Mouse (Mus musculus): ENCODE measurements around the gene Zfp735. TPM values are rescaled to one million over a fixed set of nuclear protein-coding genes. Genes with fewer than 3 reads are reported as not detected.

Zfp735 gene
- not detected for polyA plus RNA-seq (2014; fragmentation: Illumina TruSeq; extraction: RNeasy Lipid Tissue Mini Kit (QIAGEN cat#74804); ENCODE audit: low read depth, low replicate concordance)

DNA sequence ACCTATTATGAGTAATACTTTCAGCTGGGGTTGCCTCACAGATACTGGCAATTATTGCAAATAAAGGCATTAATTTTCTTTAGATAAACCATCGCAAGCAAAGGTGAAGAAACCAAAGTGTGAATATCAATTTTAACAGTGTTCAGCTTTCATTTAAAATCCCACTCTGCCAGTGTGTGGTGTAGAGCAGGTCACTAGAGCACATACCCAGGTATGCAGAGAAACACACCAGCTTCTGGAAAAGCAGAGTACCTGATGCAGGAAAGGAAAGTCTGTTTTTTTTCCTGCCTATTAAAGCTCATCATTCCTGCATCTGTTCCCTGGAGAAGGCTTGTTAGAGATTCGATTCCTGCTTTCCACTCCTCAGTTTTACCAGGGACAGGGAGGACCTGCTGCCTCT lies at the start of gene Zfp735:
Gene Zfp735, plus strand, starts transcription at position 301 of the 400 bp plus-strand sequence.

Other genes with a start within 250 kb of the Zfp735 start
- gene Olfr380, start 231.3 kb upstream of the Zfp735 start, polyA plus RNA-seq (2014; fragmentation: Illumina TruSeq; extraction: RNeasy Lipid Tissue Mini Kit (QIAGEN cat#74804); ENCODE audit: low read depth, low replicate concordance) = not detected
- not detected for gene Olfr381, start 197.2 kb upstream of the Zfp735 start, polyA plus RNA-seq (2014; fragmentation: Illumina TruSeq; extraction: RNeasy Lipid Tissue Mini Kit (QIAGEN cat#74804); ENCODE audit: low read depth, low replicate concordance)
- not detected for gene Olfr382, start 171.6 kb upstream of the Zfp735 start, polyA plus RNA-seq (2014; fragmentation: Illumina TruSeq; extraction: RNeasy Lipid Tissue Mini Kit (QIAGEN cat#74804); ENCODE audit: low read depth, low replicate concordance)
- gene Olfr385, start 95.8 kb upstream of the Zfp735 start, polyA plus RNA-seq (2014; fragmentation: Illumina TruSeq; extraction: RNeasy Lipid Tissue Mini Kit (QIAGEN cat#74804); ENCODE audit: low read depth, low replicate concordance) = not detected
- not detected for gene Olfr384, start 90.2 kb upstream of the Zfp735 start, polyA plus RNA-seq (2014; fragmentation: Illumina TruSeq; extraction: RNeasy Lipid Tissue Mini Kit (QIAGEN cat#74804); ENCODE audit: low read depth, low replicate concordance)
- not detected for gene Olfr389, start 91.9 kb downstream of the Zfp735 start, polyA plus RNA-seq (2014; fragmentation: Illumina TruSeq; extraction: RNeasy Lipid Tissue Mini Kit (QIAGEN cat#74804); ENCODE audit: low read depth, low replicate concordance)
- not detected for gene Olfr390, start 94.2 kb downstream of the Zfp735 start, polyA plus RNA-seq (2014; fragmentation: Illumina TruSeq; extraction: RNeasy Lipid Tissue Mini Kit (QIAGEN cat#74804); ENCODE audit: low read depth, low replicate concordance)
- gene Olfr391-ps, start 114.3 kb downstream of the Zfp735 start, polyA plus RNA-seq (2014; fragmentation: Illumina TruSeq; extraction: RNeasy Lipid Tissue Mini Kit (QIAGEN cat#74804); ENCODE audit: low read depth, low replicate concordance) = not detected
- gene Olfr392, start 128.3 kb downstream of the Zfp735 start, polyA plus RNA-seq (2014; fragmentation: Illumina TruSeq; extraction: RNeasy Lipid Tissue Mini Kit (QIAGEN cat#74804); ENCODE audit: low read depth, low replicate concordance) = not detected
- gene Olfr393, start 162.7 kb downstream of the Zfp735 start, polyA plus RNA-seq (2014; fragmentation: Illumina TruSeq; extraction: RNeasy Lipid Tissue Mini Kit (QIAGEN cat#74804); ENCODE audit: low read depth, low replicate concordance) = not detected
- not detected for gene Olfr394, start 202.0 kb downstream of the Zfp735 start, polyA plus RNA-seq (2014; fragmentation: Illumina TruSeq; extraction: RNeasy Lipid Tissue Mini Kit (QIAGEN cat#74804); ENCODE audit: low read depth, low replicate concordance)
- not detected for gene Olfr395, start 220.5 kb downstream of the Zfp735 start, polyA plus RNA-seq (2014; fragmentation: Illumina TruSeq; extraction: RNeasy Lipid Tissue Mini Kit (QIAGEN cat#74804); ENCODE audit: low read depth, low replicate concordance)
- gene Olfr23, start 247.9 kb downstream of the Zfp735 start, polyA plus RNA-seq (2014; fragmentation: Illumina TruSeq; extraction: RNeasy Lipid Tissue Mini Kit (QIAGEN cat#74804); ENCODE audit: low read depth, low replicate concordance) = not detected

All from kidney, adult 10 weeks (tissue).